Mouse (Mus musculus): ENCODE results near the gene Lgmn. TPM values are rescaled to one million over a fixed set of nuclear protein-coding genes. Genes with fewer than 3 reads are reported as not detected.

Lgmn gene
- polyA plus RNA-seq, 1 experiment from 2014 or later, result 108 TPM

DNA sequence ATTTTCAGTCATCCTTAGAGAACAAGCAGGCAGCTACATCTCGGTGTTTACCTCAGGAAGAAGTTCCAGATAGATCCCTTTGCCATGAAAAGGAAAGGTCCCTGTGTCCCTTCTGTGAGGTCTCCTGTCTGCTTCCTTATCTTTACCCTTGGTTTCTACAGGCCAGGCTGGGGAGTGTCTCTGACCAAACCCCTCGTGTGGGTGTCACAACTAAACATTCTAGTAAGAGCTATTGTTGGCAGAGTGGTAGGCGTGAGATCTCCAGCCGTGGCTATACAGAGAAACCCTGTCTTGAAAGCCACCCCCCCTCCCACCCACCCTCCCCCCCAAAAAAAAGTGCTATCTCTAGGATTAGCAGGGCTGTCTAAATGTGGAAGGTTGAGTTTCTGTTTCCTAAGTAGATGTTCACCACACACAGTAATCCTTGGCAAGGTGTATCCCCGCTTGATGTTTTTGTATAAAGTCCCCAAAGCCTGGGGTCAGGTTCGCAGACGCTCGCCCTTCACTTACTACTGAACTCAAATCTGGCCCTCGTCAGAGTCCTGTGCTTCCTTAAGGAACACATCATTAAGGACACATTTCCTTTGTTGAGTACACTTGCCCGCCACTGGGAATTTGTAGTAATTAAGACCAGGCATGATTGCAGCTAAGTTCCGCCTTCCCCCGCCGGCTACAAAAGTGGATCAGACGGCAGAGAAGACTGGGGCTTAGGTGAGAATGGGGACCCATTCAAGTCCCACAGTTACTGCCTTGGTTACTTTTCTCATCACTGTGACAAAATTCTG lies 94.4 kb downstream of the Lgmn start:
- H3K4me2 ChIP-seq, result no peak overlapping the region
- no peaks in the 10 kb centered on the region for H3K27me3 ChIP-seq (ENCODE audit: control insufficient read depth, insufficient read depth, low read length)
- no peak overlapping the region for H3K27ac ChIP-seq (ENCODE audit: low read depth, low read length)
- WGBS (ENCODE audit: insufficient replicate concordance), result 57% methylated on average over 14 of the region's 14 CpGs
- no peak overlapping the region for H3K4me3 ChIP-seq (ENCODE audit: low read depth, low read length)
- no peak for ATAC-seq (replicated peaks; ENCODE audit: insufficient number of reproducible peaks, low FRiP score, low TSS enrichment)
- H3K4me1 ChIP-seq (ENCODE audit: control insufficient read depth, insufficient read depth, low read length), result peaks cover 26% of the 10 kb centered on the region
- H3K36me3 ChIP-seq (ENCODE audit: control insufficient read depth, insufficient read depth, low read length), result peaks cover 4% of the 10 kb centered on the region; the same call in 1 of the 2 replicates
- H3K9ac ChIP-seq (ENCODE audit: low read depth, low read length), result no peak overlapping the region
- H3K9me3 ChIP-seq (replicated peaks; ENCODE audit: control insufficient read depth, low read length), result no peaks in the 10 kb centered on the region

Other genes starting within 250 kb of the Lgmn start
- 8.8 and 10.2 TPM in 2 replicates for gene Rin3, start 156.8 kb downstream of the Lgmn start, polyA plus RNA-seq (2014; fragmentation: Nextera tagmentation; extraction: Ambion mirVana)
- 24.9 and 32.8 TPM in 2 replicates for gene Golga5, start 29.3 kb upstream of the Lgmn start, polyA plus RNA-seq (2014; fragmentation: Nextera tagmentation; extraction: Ambion mirVana)
- gene Chga, start 115.2 kb upstream of the Lgmn start, polyA plus RNA-seq (2014; fragmentation: Nextera tagmentation; extraction: Ambion mirVana), result 0.27 TPM in 1 of 2 replicates, not detected in the other